Mouse (Mus musculus): ENCODE data around the gene Tmem131.

DNA sequence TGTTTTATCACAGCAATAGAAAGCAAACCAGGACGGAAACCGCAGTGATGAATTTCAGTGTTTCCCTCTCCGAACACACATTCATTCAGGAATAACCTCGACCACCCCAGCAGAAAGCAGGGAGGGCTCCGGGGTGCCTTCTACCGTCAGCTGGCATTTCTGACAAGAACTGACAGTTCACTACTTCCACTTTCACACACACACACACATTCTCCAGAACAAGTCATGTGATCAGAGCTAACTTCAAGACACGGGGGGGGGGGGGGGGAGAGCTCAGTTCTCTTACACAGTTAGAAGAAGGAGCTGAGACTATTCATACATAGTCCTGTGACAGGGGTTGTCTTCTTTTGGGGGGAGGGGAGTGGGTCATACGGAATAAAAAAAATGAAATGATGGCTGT lies 4.0 kb upstream of the Tmem131 start:
- TF ChIP-seq CTCF (IDR thresholded peaks at IDR 0.05; ENCODE audit: insufficient read depth, low read length) (no peak), POLR2A (IDR thresholded peaks at IDR 0.05; ENCODE audit: borderline replicate concordance, extremely low read depth, low read depth, low read length) (no peak)
